Mouse (Mus musculus): Measurements from ENCODE around the gene Rad51c. TPM values are rescaled to one million over a fixed set of nuclear protein-coding genes. Genes with fewer than 3 reads are reported as not detected.

The Rad51c gene
- polyA plus RNA-seq, 1 experiment from 2014 or later = 8.2 TPM

DNA sequence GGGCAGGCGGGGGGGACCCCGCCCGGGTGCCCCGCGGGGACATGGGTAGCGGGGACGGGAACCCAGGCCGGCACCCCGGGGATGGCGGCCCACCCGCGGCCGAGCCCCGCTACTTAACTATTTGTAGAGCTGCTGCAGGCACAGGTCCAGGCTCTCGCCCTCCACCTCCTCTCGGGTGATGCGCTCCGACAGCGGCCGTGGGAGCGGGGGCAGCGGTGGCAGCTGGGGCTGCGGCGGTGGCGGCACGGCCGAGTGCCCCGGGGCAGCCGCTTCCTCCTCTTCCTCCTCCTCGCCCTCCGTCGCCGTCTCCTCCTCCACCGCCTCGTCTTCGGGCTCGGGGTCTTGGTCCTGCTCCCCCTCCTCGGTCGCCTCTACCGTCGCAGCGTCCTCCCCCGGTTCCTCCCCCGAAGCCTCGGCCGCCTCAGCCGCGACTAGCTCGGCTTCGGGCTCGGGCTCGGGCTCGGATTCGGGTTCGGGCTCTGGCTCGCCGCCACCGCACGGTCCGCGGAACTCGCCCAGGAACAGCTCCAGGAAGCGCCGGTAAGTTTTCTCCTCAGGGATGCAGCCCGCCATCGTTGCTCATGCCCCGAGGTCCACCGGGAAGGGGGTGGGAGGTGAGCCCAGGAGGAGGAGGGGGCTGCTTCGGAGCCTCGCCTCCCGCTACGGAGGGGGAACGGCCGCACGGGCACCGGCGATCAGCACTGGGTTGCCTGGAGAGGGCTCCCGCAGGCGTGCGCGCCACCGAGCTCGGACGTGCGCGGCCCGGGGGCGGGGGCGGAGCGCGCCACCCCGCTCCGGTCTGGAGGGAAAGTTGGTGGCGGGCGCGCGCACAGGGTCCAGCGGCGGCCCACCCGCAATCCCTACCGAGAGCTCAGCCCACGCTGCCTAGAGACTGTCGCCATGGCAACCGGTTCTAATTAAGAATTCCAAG lies 46.2 kb downstream of the Rad51c start, which contains the start of gene Ppm1e:
Ppm1e (minus strand) TSS at position 693 of the 931 bp plus-strand sequence.
- Histone ChIP-seq H3K27me3 (peaks cover 53% of the 10 kb centered on the region), H3K4me1 (peaks cover 9% of the 10 kb centered on the region), H3K9me3 (no peaks in the 10 kb centered on the region), H3K4me3 (peak within 1 kb of the TSS; percentile 70), H3K9ac (peak within 1 kb of the TSS; percentile 69), H3K36me3 (no peaks in the 10 kb centered on the region), H3K4me2 (peak within 1 kb of the TSS; percentile 97), H3K27ac (no peak within 1 kb of the TSS)
- peak; percentile 82; the same call in 1 of the 2 replicates for ATAC-seq (ENCODE audit: insufficient number of reproducible peaks, insufficient read depth, low FRiP score, low TSS enrichment, low read depth)
- WGBS = under 1% methylated on average over 92 of the region's 104 CpGs

DNA sequence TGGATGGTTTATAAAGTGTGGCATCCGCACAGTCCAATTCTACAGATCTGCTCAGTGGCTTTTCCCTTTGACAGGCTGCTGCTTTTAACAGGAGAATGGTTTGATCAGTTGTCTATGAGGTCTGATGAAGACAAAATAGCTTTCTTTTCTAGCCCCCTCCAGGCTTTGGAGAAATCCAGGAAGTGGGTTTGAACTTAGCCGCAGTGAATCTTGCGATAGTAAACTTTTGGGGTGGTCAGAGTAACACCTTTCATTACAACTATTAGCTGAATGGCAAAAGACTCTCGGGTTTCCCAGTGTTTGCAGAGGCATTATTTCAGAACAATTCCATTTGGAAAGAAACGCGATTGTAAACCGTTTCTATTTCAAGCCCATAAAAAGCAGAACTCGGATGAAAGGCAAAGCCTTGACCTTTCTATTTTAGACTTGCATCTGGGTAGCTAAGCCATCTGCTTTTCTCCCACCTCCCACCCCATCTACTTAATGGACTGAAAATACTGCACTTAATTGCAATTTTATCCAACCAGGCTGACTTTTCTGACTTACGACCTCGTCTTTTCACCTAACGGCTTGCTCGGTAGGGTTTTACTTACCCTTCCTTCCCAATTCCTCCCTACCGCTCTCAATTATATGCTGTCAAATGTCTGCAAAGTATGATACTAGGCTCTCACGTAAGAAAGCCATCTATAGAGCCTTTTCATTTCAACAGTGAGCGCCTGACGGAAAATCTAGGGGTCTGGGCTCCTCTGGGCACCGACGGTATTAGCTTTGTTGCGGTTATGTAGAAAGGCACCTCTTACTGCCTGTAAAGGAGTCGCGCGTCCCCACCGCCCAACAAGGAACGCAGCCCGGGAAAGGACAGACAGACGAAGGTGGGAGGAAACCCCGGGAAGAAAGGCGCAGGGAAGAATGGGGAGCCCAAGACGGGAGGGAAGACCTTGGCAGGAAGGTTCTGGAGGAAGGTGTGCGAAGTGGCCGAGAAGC lies 47.1 kb downstream of the Rad51c start:
- no peak for ATAC-seq (ENCODE audit: insufficient number of reproducible peaks, insufficient read depth, low FRiP score, low TSS enrichment, low read depth)
- Histone ChIP-seq H3K27me3 (peaks cover 53% of the 10 kb centered on the region), H3K9me3 (no peaks in the 10 kb centered on the region), H3K27ac (no peak overlapping the region), H3K4me3 (peak overlapping the region; percentile 70), H3K36me3 (no peaks in the 10 kb centered on the region), H3K4me2 (peak overlapping the region; percentile 97), H3K9ac (peak overlapping the region; percentile 69), H3K4me1 (peaks cover 9% of the 10 kb centered on the region)
- WGBS = 6% methylated on average over 31 of the region's 31 CpGs

DNA sequence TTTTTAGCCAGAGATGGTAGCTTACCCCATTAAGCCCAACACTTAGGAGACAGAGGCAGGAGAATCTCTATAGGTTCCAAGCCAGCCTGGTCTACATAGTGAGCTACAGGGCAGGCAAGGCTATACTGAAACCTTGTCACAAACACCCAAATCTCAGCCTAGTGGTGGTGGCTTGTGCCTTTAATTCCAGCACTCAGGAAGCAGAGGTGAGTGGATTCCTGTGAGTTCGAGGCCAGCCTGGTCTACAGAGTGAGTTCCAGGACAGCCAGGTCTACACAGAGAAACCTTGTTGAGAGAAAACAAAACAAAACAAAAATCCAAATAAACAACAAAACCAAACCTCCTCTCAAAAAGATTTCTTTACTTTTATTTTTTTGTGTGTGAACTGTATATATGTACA lies 49.9 kb downstream of the Rad51c start:
- Histone ChIP-seq H3K27ac (no peak overlapping the region), H3K36me3 (no peaks in the 10 kb centered on the region), H3K27me3 (peaks cover 40% of the 10 kb centered on the region), H3K9ac (no peak overlapping the region), H3K4me1 (peaks cover 9% of the 10 kb centered on the region), H3K4me3 (no peak overlapping the region), H3K4me2 (no peak overlapping the region), H3K9me3 (no peaks in the 10 kb centered on the region)
- ATAC-seq (ENCODE audit: insufficient number of reproducible peaks, insufficient read depth, low FRiP score, low TSS enrichment, low read depth) = no peak
- WGBS = 90% methylated on average over 1 of the region's 1 CpGs

DNA sequence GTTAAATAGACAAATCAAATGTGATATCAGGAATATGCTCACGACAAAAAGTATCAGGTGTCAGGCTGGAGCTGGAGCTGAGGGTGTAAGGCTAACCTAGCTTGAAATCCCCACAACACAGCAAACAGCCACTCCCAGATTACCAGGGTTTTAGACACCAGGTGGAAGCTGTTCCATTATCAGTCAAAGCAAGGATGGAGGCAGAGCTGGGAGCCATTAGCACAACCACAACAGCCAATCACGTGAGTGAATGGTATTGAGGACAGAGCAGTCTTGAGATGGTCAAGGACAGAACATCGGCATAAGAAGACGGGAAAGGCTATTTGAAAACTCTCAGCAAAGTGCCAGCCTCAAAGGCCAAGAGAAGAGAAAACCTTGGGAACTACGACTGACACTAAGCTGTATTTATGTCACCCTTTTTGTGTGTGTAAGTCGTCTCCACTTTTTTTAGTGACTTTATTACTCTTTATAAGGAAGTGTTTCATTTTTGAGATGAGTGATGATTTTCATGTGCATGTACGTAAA lies 51.0 kb downstream of the Rad51c start:
- H3K9me3 ChIP-seq = no peaks in the 10 kb centered on the region
- no peak overlapping the region for H3K4me3 ChIP-seq
- H3K9ac ChIP-seq = no peak overlapping the region
- no peak overlapping the region for H3K4me2 ChIP-seq
- H3K36me3 ChIP-seq = no peaks in the 10 kb centered on the region
- no peak for ATAC-seq (ENCODE audit: insufficient number of reproducible peaks, insufficient read depth, low FRiP score, low TSS enrichment, low read depth)
- peaks cover 9% of the 10 kb centered on the region for H3K4me1 ChIP-seq
- H3K27ac ChIP-seq = no peak overlapping the region
- peaks cover 29% of the 10 kb centered on the region for H3K27me3 ChIP-seq
- WGBS = 77% methylated on average over 7 of the region's 7 CpGs

Other genes with a start within 250 kb of the Rad51c start
- 3.1 and 3.3 TPM in 2 replicates for gene Ppm1e, start 45.9 kb downstream of the Rad51c start, polyA plus RNA-seq (2015; fragmentation: Nextera tagmentation; extraction: Ambion mirVana)
- gene Tex14, start 111 bp upstream of the Rad51c start, polyA plus RNA-seq (2015; fragmentation: Nextera tagmentation; extraction: Ambion mirVana) = 0.04 and 0.26 TPM in 2 replicates
- not detected in 2 replicates for gene Gm11492, start 161.7 kb upstream of the Rad51c start, polyA plus RNA-seq (2015; fragmentation: Nextera tagmentation; extraction: Ambion mirVana)
- 10.6 and 11.3 TPM in 2 replicates for gene Sept4, start 163.9 kb upstream of the Rad51c start, polyA plus RNA-seq (2015; fragmentation: Nextera tagmentation; extraction: Ambion mirVana)
- gene Mtmr4, start 187.2 kb upstream of the Rad51c start, polyA plus RNA-seq (2015; fragmentation: Nextera tagmentation; extraction: Ambion mirVana) = 31.9 and 35.2 TPM in 2 replicates
- gene Hsf5, start 212.2 kb upstream of the Rad51c start, polyA plus RNA-seq (2015; fragmentation: Nextera tagmentation; extraction: Ambion mirVana) = 0.23 and 0.25 TPM in 2 replicates